Mouse (Mus musculus): ENCODE results near the gene Dlg3. TPM values are rescaled to one million over a fixed set of nuclear protein-coding genes. Genes with fewer than 3 reads are reported as not detected.

Dlg3 gene
- 1.6 and 2.4 TPM in 2 replicates for polyA plus RNA-seq (2015; fragmentation: Nextera tagmentation; extraction: Ambion mirVana)

GRCm38 (mm10) chrX:100767181-100767884, at the start of gene Dlg3:
Dlg3 (plus strand) TSS chrX:100767722.
- Histone ChIP-seq H3K4me1 (ENCODE audit: control insufficient read depth, insufficient read depth, low read length) (no peaks in the 10 kb centered on the region; the same call in 1 of the 2 replicates), H3K4me2 (ENCODE audit: low read depth, low read length) (peak within 1 kb of the TSS; percentile 76), H3K27me3 (ENCODE audit: control insufficient read depth, insufficient read depth, low read length) (peaks cover 5% of the 10 kb centered on the region), H3K36me3 (ENCODE audit: control insufficient read depth, insufficient read depth) (no peaks in the 10 kb centered on the region), H3K4me3 (ENCODE audit: low read length) (peak within 1 kb of the TSS; percentile 50), H3K9me3 (replicated peaks; ENCODE audit: control insufficient read depth, low read length) (no peaks in the 10 kb centered on the region), H3K27ac (ENCODE audit: low read length) (no peak within 1 kb of the TSS), H3K9ac (ENCODE audit: low read length) (peak within 1 kb of the TSS; percentile 29; the same call in 1 of the 2 replicates)
- ATAC-seq (replicated peaks; ENCODE audit: extremely low read depth, insufficient read depth, low FRiP score): peak; percentile 37; the same call in 1 of the 2 replicates
- 16% methylated on average over 26 of the region's 26 CpGs for WGBS

- ATAC-seq (replicated peaks; ENCODE audit: extremely low read depth, insufficient read depth, low FRiP score): no peak
- Histone ChIP-seq H3K4me2 (ENCODE audit: low read depth, low read length) (no peak overlapping the region), H3K9ac (ENCODE audit: low read length) (no peak overlapping the region), H3K27ac (ENCODE audit: low read length) (no peak overlapping the region; the same call in 1 of the 2 replicates), H3K4me1 (ENCODE audit: control insufficient read depth, insufficient read depth, low read length) (peaks cover 10% of the 10 kb centered on the region), H3K36me3 (ENCODE audit: control insufficient read depth, insufficient read depth) (peaks cover 12% of the 10 kb centered on the region), H3K9me3 (replicated peaks; ENCODE audit: control insufficient read depth, low read length) (no peaks in the 10 kb centered on the region), H3K4me3 (ENCODE audit: low read length) (no peak overlapping the region), H3K27me3 (ENCODE audit: control insufficient read depth, insufficient read depth, low read length) (peaks cover 5% of the 10 kb centered on the region)
- WGBS: 13% methylated on average over 1 of the region's 1 CpGs
Observed at GRCm38 (mm10) chrX:100728947-100729346, 38.6 kb upstream of the Dlg3 start.

GRCm38 (mm10) chrX:100729665-100730188, 37.8 kb upstream of the Dlg3 start, which contains the start of gene Gdpd2:
Gdpd2 (plus strand) TSS chrX:100729873.
- 16% methylated on average over 8 of the region's 8 CpGs for WGBS
- peaks cover 5% of the 10 kb centered on the region for H3K27me3 ChIP-seq (ENCODE audit: control insufficient read depth, insufficient read depth, low read length)

GRCm38 (mm10) chrX:100730266-100730665, 37.3 kb upstream of the Dlg3 start:
- Histone ChIP-seq H3K4me2 (ENCODE audit: low read depth, low read length) (peak overlapping the region; percentile 58), H3K36me3 (ENCODE audit: control insufficient read depth, insufficient read depth) (peaks cover 8% of the 10 kb centered on the region), H3K27ac (ENCODE audit: low read length) (no peak overlapping the region), H3K4me3 (ENCODE audit: low read length) (0 out of 2 replicates have a peak overlapping the region, but pooled peaks have one; percentile 12), H3K4me1 (ENCODE audit: control insufficient read depth, insufficient read depth, low read length) (peaks cover 10% of the 10 kb centered on the region), H3K9ac (ENCODE audit: low read length) (peak overlapping the region; percentile 16; the same call in 1 of the 2 replicates), H3K27me3 (ENCODE audit: control insufficient read depth, insufficient read depth, low read length) (peaks cover 5% of the 10 kb centered on the region), H3K9me3 (replicated peaks; ENCODE audit: control insufficient read depth, low read length) (no peaks in the 10 kb centered on the region)
- 25% methylated on average over 8 of the region's 8 CpGs for WGBS
- no peak for ATAC-seq (replicated peaks; ENCODE audit: extremely low read depth, insufficient read depth, low FRiP score)

More at GRCm38 (mm10) chrX:100729665-100730188, 37.8 kb upstream of the Dlg3 start, which contains the start of gene Gdpd2:
- ATAC-seq (replicated peaks; ENCODE audit: extremely low read depth, insufficient read depth, low FRiP score): peak; percentile 70
- H3K4me1 ChIP-seq (ENCODE audit: control insufficient read depth, insufficient read depth, low read length): peaks cover 10% of the 10 kb centered on the region
- H3K36me3 ChIP-seq (ENCODE audit: control insufficient read depth, insufficient read depth): peaks cover 9% of the 10 kb centered on the region
- peak within 1 kb of the TSS; percentile 16; the same call in 1 of the 2 replicates for H3K9ac ChIP-seq (ENCODE audit: low read length)
- no peak within 1 kb of the TSS; the same call in 1 of the 2 replicates for H3K27ac ChIP-seq (ENCODE audit: low read length)
- H3K4me3 ChIP-seq (ENCODE audit: low read length): 0 out of 2 replicates have a peak within 1 kb of the TSS, but pooled peaks have one; percentile 12
- H3K4me2 ChIP-seq (ENCODE audit: low read depth, low read length): peak within 1 kb of the TSS; percentile 58
- H3K9me3 ChIP-seq (replicated peaks; ENCODE audit: control insufficient read depth, low read length): no peaks in the 10 kb centered on the region

- Histone ChIP-seq H3K27ac (ENCODE audit: low read length) (no peak overlapping the region), H3K4me2 (ENCODE audit: low read depth, low read length) (no peak overlapping the region), H3K9ac (ENCODE audit: low read length) (no peak overlapping the region), H3K36me3 (ENCODE audit: control insufficient read depth, insufficient read depth) (no peaks in the 10 kb centered on the region), H3K4me1 (ENCODE audit: control insufficient read depth, insufficient read depth, low read length) (peaks cover 4% of the 10 kb centered on the region), H3K4me3 (ENCODE audit: low read length) (no peak overlapping the region), H3K27me3 (ENCODE audit: control insufficient read depth, insufficient read depth, low read length) (peaks cover 7% of the 10 kb centered on the region), H3K9me3 (replicated peaks; ENCODE audit: control insufficient read depth, low read length) (no peaks in the 10 kb centered on the region)
- WGBS: 68% methylated on average over 7 of the region's 7 CpGs
- ATAC-seq (replicated peaks; ENCODE audit: extremely low read depth, insufficient read depth, low FRiP score): no peak
Observed at GRCm38 (mm10) chrX:100734359-100734758, 33.2 kb upstream of the Dlg3 start.

- Histone ChIP-seq H3K27me3 (ENCODE audit: control insufficient read depth, insufficient read depth, low read length) (0 out of 2 replicates have a peak, but pooled peaks cover 2% of the 10 kb centered on the region), H3K36me3 (ENCODE audit: control insufficient read depth, insufficient read depth) (no peaks in the 10 kb centered on the region), H3K4me3 (ENCODE audit: low read length) (peak overlapping the region; percentile 34), H3K9me3 (replicated peaks; ENCODE audit: control insufficient read depth, low read length) (no peaks in the 10 kb centered on the region; the same call in 1 of the 2 replicates), H3K4me1 (ENCODE audit: control insufficient read depth, insufficient read depth, low read length) (no peaks in the 10 kb centered on the region), H3K9ac (ENCODE audit: low read length) (peak overlapping the region; percentile 2), H3K27ac (ENCODE audit: low read length) (no peak overlapping the region), H3K4me2 (ENCODE audit: low read depth, low read length) (peak overlapping the region; percentile 54)
- WGBS: 15% methylated on average over 14 of the region's 14 CpGs
- ATAC-seq (replicated peaks; ENCODE audit: extremely low read depth, insufficient read depth, low FRiP score): no peak
Observed at GRCm38 (mm10) chrX:100738918-100739317, 28.6 kb upstream of the Dlg3 start.

GRCm38 (mm10) chrX:100739443-100739842, 28.1 kb upstream of the Dlg3 start:
- no peak overlapping the region; the same call in 1 of the 2 replicates for H3K27ac ChIP-seq (ENCODE audit: low read length)

GRCm38 (mm10) chrX:100740785-100741184, 26.7 kb upstream of the Dlg3 start:
- H3K4me3 ChIP-seq (ENCODE audit: low read length): peak overlapping the region; percentile 40
- H3K9ac ChIP-seq (ENCODE audit: low read length): peak overlapping the region; percentile 66
- H3K4me1 ChIP-seq (ENCODE audit: control insufficient read depth, insufficient read depth, low read length): no peaks in the 10 kb centered on the region
- peak; percentile 67 for ATAC-seq (replicated peaks; ENCODE audit: extremely low read depth, insufficient read depth, low FRiP score)
- WGBS: 32% methylated on average over 6 of the region's 6 CpGs
- no peaks in the 10 kb centered on the region for H3K27me3 ChIP-seq (ENCODE audit: control insufficient read depth, insufficient read depth, low read length)
- H3K9me3 ChIP-seq (replicated peaks; ENCODE audit: control insufficient read depth, low read length): no peaks in the 10 kb centered on the region; the same call in 1 of the 2 replicates
- peak overlapping the region; percentile 57 for H3K4me2 ChIP-seq (ENCODE audit: low read depth, low read length)
- no peaks in the 10 kb centered on the region for H3K36me3 ChIP-seq (ENCODE audit: control insufficient read depth, insufficient read depth)
- peak overlapping the region; percentile 90 for H3K27ac ChIP-seq (ENCODE audit: low read length)

More at GRCm38 (mm10) chrX:100739443-100739842, 28.1 kb upstream of the Dlg3 start:
- ATAC-seq (replicated peaks; ENCODE audit: extremely low read depth, insufficient read depth, low FRiP score): no peak
- H3K9ac ChIP-seq (ENCODE audit: low read length): peak overlapping the region; percentile 2; the same call in 1 of the 2 replicates
- 0 out of 2 replicates have a peak, but pooled peaks cover 2% of the 10 kb centered on the region for H3K27me3 ChIP-seq (ENCODE audit: control insufficient read depth, insufficient read depth, low read length)
- H3K4me3 ChIP-seq (ENCODE audit: low read length): peak overlapping the region; percentile 34
- 22% methylated on average over 10 of the region's 10 CpGs for WGBS
- H3K4me1 ChIP-seq (ENCODE audit: control insufficient read depth, insufficient read depth, low read length): no peaks in the 10 kb centered on the region
- no peaks in the 10 kb centered on the region; the same call in 1 of the 2 replicates for H3K9me3 ChIP-seq (replicated peaks; ENCODE audit: control insufficient read depth, low read length)
- H3K36me3 ChIP-seq (ENCODE audit: control insufficient read depth, insufficient read depth): no peaks in the 10 kb centered on the region
- peak overlapping the region; percentile 54 for H3K4me2 ChIP-seq (ENCODE audit: low read depth, low read length)
